Mouse (Mus musculus) embryonic fibroblast, embryonic 13.5 days (primary cell): ENCODE results near the gene Pgs1. TPM values are rescaled to one million over a fixed set of nuclear protein-coding genes. Genes with fewer than 3 reads are reported as not detected.

Experiments used
- H3K27ac ChIP-seq: 2 replicates; pipeline ENCODE4 v1.5.1; 2012; ENCODE audit warnings: low read length, control low read depth, inconsistent platforms; ENCODE audit not compliant: insufficient read depth
- H3K4me1 ChIP-seq: 2 replicates; pipeline ENCODE4 v1.6.1; 2011; ENCODE audit warnings: low read length; ENCODE audit not compliant: control insufficient read depth, insufficient read depth
- H3K4me3 ChIP-seq: 2 replicates; pipeline ENCODE4 v1.5.1; 2011; ENCODE audit warnings: mild to moderate bottlenecking, control low read depth, low read length; ENCODE audit not compliant: insufficient read depth
- CTCF ChIP-seq: IDR thresholded peaks from 2 replicates; pipeline ENCODE4 v1.5.1; 2011; ENCODE audit warnings: mild to moderate bottlenecking, control low read depth, low read length, moderate library complexity, borderline replicate concordance; ENCODE audit not compliant: insufficient read depth
- POLR2A ChIP-seq: IDR thresholded peaks from 2 replicates; pipeline ENCODE4 v1.6.1; 2011; ENCODE audit warnings: low read depth, mild to moderate bottlenecking, control low read depth, low read length, moderate library complexity
- polyA plus RNA-seq: library from polyadenylated mRNA; stranded (reverse); fragments of >200 nt; gene quantifications from 2 replicates; pipeline ENCODE4 v1.2.4, GENCODE M21; 2011; ENCODE audit warnings: low read depth; ENCODE audit not compliant: missing spikeins, insufficient read length

The Pgs1 gene
- polyA plus RNA-seq, 1 experiment, result 29.5 TPM

- TF ChIP-seq POLR2A (no peak), CTCF (no peak)
- no peak overlapping the region for H3K27ac ChIP-seq
- H3K4me1 ChIP-seq, result peaks cover 36% of the 10 kb centered on the region
- no peak overlapping the region for H3K4me3 ChIP-seq
Measured at GRCm38 (mm10) chr11:118008843-118009242, 22.8 kb downstream of the Pgs1 start.

GRCm38 (mm10) chr11:118009865-118010571 is 23.9 kb downstream of the Pgs1 start:
- Histone ChIP-seq H3K4me3 (no peak overlapping the region), H3K27ac (peak overlapping the region; percentile 10), H3K4me1 (peaks cover 31% of the 10 kb centered on the region)
- no peak for TF ChIP-seq POLR2A
- TF ChIP-seq CTCF, result no peak

GRCm38 (mm10) chr11:118012595-118012994 is 26.5 kb downstream of the Pgs1 start:
- Histone ChIP-seq H3K4me3 (no peak overlapping the region), H3K4me1 (peaks cover 43% of the 10 kb centered on the region), H3K27ac (peak overlapping the region; percentile 48)
- no peak for TF ChIP-seq POLR2A

GRCm38 (mm10) chr11:118013339-118013738 is 27.2 kb downstream of the Pgs1 start:
- Histone ChIP-seq H3K4me3 (no peak overlapping the region), H3K27ac (peak overlapping the region; percentile 48), H3K4me1 (peaks cover 37% of the 10 kb centered on the region)
- TF ChIP-seq CTCF (no peak), POLR2A (no peak)

GRCm38 (mm10) chr11:118014391-118014995 is 28.4 kb downstream of the Pgs1 start:
- TF ChIP-seq CTCF (no peak), POLR2A (no peak)
- H3K4me3 ChIP-seq, result no peak overlapping the region
- H3K27ac ChIP-seq, result no peak overlapping the region

GRCm38 (mm10) chr11:118015381-118016145 is 29.5 kb downstream of the Pgs1 start:
- Histone ChIP-seq H3K4me3 (no peak overlapping the region), H3K27ac (peak overlapping the region; percentile 46), H3K4me1 (peaks cover 29% of the 10 kb centered on the region)
- TF ChIP-seq POLR2A (no peak), CTCF (no peak)

More at GRCm38 (mm10) chr11:118014391-118014995, 28.4 kb downstream of the Pgs1 start:
- H3K4me1 ChIP-seq, result peaks cover 33% of the 10 kb centered on the region

GRCm38 (mm10) chr11:118018328-118018727 is 32.2 kb downstream of the Pgs1 start:
- peaks cover 17% of the 10 kb centered on the region for H3K4me1 ChIP-seq
- H3K27ac ChIP-seq, result no peak overlapping the region

GRCm38 (mm10) chr11:118021806-118022205 is 35.7 kb downstream of the Pgs1 start:
- no peaks in the 10 kb centered on the region for H3K4me1 ChIP-seq
- no peak overlapping the region for H3K4me3 ChIP-seq
- no peak overlapping the region for H3K27ac ChIP-seq
- TF ChIP-seq CTCF (peak; percentile 89), POLR2A (no peak)

More at GRCm38 (mm10) chr11:118018328-118018727, 32.2 kb downstream of the Pgs1 start:
- H3K4me3 ChIP-seq, result no peak overlapping the region
- TF ChIP-seq CTCF (no peak), POLR2A (no peak)

GRCm38 (mm10) chr11:118023475-118023874 is 37.4 kb downstream of the Pgs1 start:
- H3K27ac ChIP-seq, result no peak overlapping the region
- H3K4me3 ChIP-seq, result no peak overlapping the region
- TF ChIP-seq CTCF, result no peak
- no peak for TF ChIP-seq POLR2A
- H3K4me1 ChIP-seq, result no peaks in the 10 kb centered on the region

GRCm38 (mm10) chr11:118024111-118024510 is 38.0 kb downstream of the Pgs1 start:
- H3K4me3 ChIP-seq, result no peak overlapping the region
- H3K4me1 ChIP-seq, result no peaks in the 10 kb centered on the region
- TF ChIP-seq POLR2A, result no peak
- TF ChIP-seq CTCF, result no peak
- no peak overlapping the region for H3K27ac ChIP-seq
